8 mouse cellular contexts compared by ENCODE assay signal in genomic region chr11:116854279-116854678, GRCm38 (mm10). TPM values are rescaled to one million over a fixed set of nuclear protein-coding genes. Genes with fewer than 3 reads are reported as not detected.
DNase-seq lines count a peak whose midpoint lies in the region; ATAC-seq and TF ChIP-seq lines count a peak whose summit lies in the region.

No protein-coding gene starts in this region.

- H3K9ac ChIP-seq in hindbrain, embryonic 14.5 days, result peak overlapping the region; percentile 97
- H3K9ac ChIP-seq in midbrain, embryonic 14.5 days (replicated peaks; ENCODE audit: low read length), result peak overlapping the region; percentile 62; the same call in 1 of the 2 replicates

- WGBS in kidney, adult 2 months, result 12% methylated on average over 10 of the region's 10 CpGs
- 47% methylated on average over 10 of the region's 10 CpGs for WGBS in hindbrain, embryonic 14.5 days
- 53% methylated on average over 10 of the region's 10 CpGs for WGBS in midbrain, embryonic 14.5 days

- peak overlapping the region; percentile 70 for H3K4me2 ChIP-seq in hindbrain, embryonic 14.5 days (replicated peaks)
- H3K4me2 ChIP-seq in midbrain, embryonic 14.5 days (ENCODE audit: low read length), result peak overlapping the region; percentile 85

- no peak for DNase-seq in kidney, adult 2 months
- DNase-seq in kidney, adult 18-20 months, result no peak
- no peak for DNase-seq in hindbrain, embryonic 14.5 days (ENCODE audit: low spot score)
- no peak for DNase-seq in midbrain, embryonic 14.5 days
- DNase-seq in right cerebral cortex, postnatal 36 days (ENCODE audit: low spot score in 2 of 2), result no peak
- DNase-seq in adrenal gland, adult (ENCODE audit: inconsistent age in 2 of 2, low spot score in 1 of 2), result no peak
- no peak for DNase-seq in gastrocnemius, postnatal 25 days

- H3K9me3 ChIP-seq in hindbrain, embryonic 14.5 days (ENCODE audit: control insufficient read depth, low read length), result no peaks in the 10 kb centered on the region
- H3K9me3 ChIP-seq in midbrain, embryonic 14.5 days (ENCODE audit: control insufficient read depth, low read length), result no peaks in the 10 kb centered on the region

- peak overlapping the region; percentile 84 for H3K4me3 ChIP-seq in kidney, adult 2 months (ENCODE audit: insufficient read depth, low read depth, low read length)
- peak overlapping the region; percentile 92 for H3K4me3 ChIP-seq in bone marrow macrophage, adult 2 months (ENCODE audit: insufficient read depth, low read length)
- peak overlapping the region; percentile 99 for H3K4me3 ChIP-seq in hindbrain, embryonic 14.5 days (replicated peaks; ENCODE audit: low read length)
- H3K4me3 ChIP-seq in midbrain, embryonic 14.5 days (replicated peaks; ENCODE audit: low read depth, low read length), result peak overlapping the region; percentile 96

- no peaks in the 10 kb centered on the region for H3K27me3 ChIP-seq in kidney, adult 2 months (replicated peaks; ENCODE audit: control insufficient read depth, insufficient read depth, low read length)
- H3K27me3 ChIP-seq in hindbrain, embryonic 14.5 days (ENCODE audit: control insufficient read depth, insufficient read depth, low read length), result no peaks in the 10 kb centered on the region
- H3K27me3 ChIP-seq in midbrain, embryonic 14.5 days (ENCODE audit: control insufficient read depth, insufficient read depth, low read length), result no peaks in the 10 kb centered on the region

- peaks cover 17% of the 10 kb centered on the region for H3K36me3 ChIP-seq in kidney, adult 2 months (ENCODE audit: control insufficient read depth, insufficient read depth, low read length)
- peaks cover 44% of the 10 kb centered on the region for H3K36me3 ChIP-seq in hindbrain, embryonic 14.5 days (replicated peaks; ENCODE audit: control insufficient read depth, insufficient read depth)
- H3K36me3 ChIP-seq in midbrain, embryonic 14.5 days (ENCODE audit: control insufficient read depth, insufficient read depth, low read length), result peaks cover 33% of the 10 kb centered on the region

- no peak for ATAC-seq in hindbrain, embryonic 14.5 days (ENCODE audit: low FRiP score)
- no peak for ATAC-seq in midbrain, embryonic 14.5 days (ENCODE audit: low FRiP score, low TSS enrichment)

- H3K4me1 ChIP-seq in kidney, adult 2 months (ENCODE audit: control insufficient read depth, insufficient read depth, low read length), result 0 out of 2 replicates have a peak, but pooled peaks cover 3% of the 10 kb centered on the region
- peaks cover 12% of the 10 kb centered on the region for H3K4me1 ChIP-seq in bone marrow macrophage, adult 2 months (ENCODE audit: control insufficient read depth, insufficient read depth, low read length)
- H3K4me1 ChIP-seq in hindbrain, embryonic 14.5 days (replicated peaks; ENCODE audit: control insufficient read depth, insufficient read depth, low read length), result peaks cover 30% of the 10 kb centered on the region
- H3K4me1 ChIP-seq in midbrain, embryonic 14.5 days (ENCODE audit: control insufficient read depth, insufficient read depth, low read length), result peaks cover 26% of the 10 kb centered on the region

- no peak for TF ChIP-seq POLR2A in kidney, adult 2 months (IDR thresholded peaks at IDR 0.05; ENCODE audit: low read depth, low read length)
- TF ChIP-seq POLR2A in bone marrow macrophage, adult 2 months (IDR thresholded peaks at IDR 0.05; ENCODE audit: borderline replicate concordance, low read depth, low read length), result no peak

- TF ChIP-seq CTCF in kidney, adult 2 months (conservative IDR thresholded peaks at IDR 0.05; ENCODE audit: insufficient read depth, insufficient read length, low read depth, low read length), result no peak
- TF ChIP-seq CTCF in bone marrow macrophage, adult 2 months (IDR thresholded peaks at IDR 0.05; ENCODE audit: low read depth, low read length), result no peak

- H3K27ac ChIP-seq in kidney, adult 2 months (ENCODE audit: insufficient read depth, low read depth, low read length), result peak overlapping the region; percentile 61; the same call in 1 of the 2 replicates
- H3K27ac ChIP-seq in bone marrow macrophage, adult 2 months (ENCODE audit: insufficient read depth, low read depth, low read length), result peak overlapping the region; percentile 97
- peak overlapping the region; percentile 96; the same call in 1 of the 2 replicates for H3K27ac ChIP-seq in hindbrain, embryonic 14.5 days
- peak overlapping the region; percentile 96; the same call in 1 of the 2 replicates for H3K27ac ChIP-seq in midbrain, embryonic 14.5 days (replicated peaks; ENCODE audit: low read depth, low read length)

RNA-seq across cellular contexts. Expression of gene Srsf2, which starts 1.4 kb away (rescaled TPM):
- polyA plus RNA-seq in kidney, adult 2 months (2012; rRNA removed), result 214 and 336 TPM in 2 replicates
- 259 and 286 TPM in 2 replicates for polyA plus RNA-seq in bone marrow macrophage, adult 2 months (2012; ENCODE audit: insufficient read depth, insufficient read length, missing spikeins)
- 556 and 567 TPM in 2 replicates for polyA plus RNA-seq in hindbrain, embryonic 14.5 days (2014; fragmentation: Nextera tagmentation; extraction: Ambion mirVana)
- polyA plus RNA-seq in midbrain, embryonic 14.5 days (2014; fragmentation: Nextera tagmentation; extraction: Ambion mirVana), result 650 and 686 TPM in 2 replicates
- 10 to 100 TPM; 61.7 to 65.2 TPM for total RNA-seq in gastrocnemius, postnatal 25 days (2021)

RNA-seq across cellular contexts. Expression of gene Mfsd11, which starts 2.0 kb away (rescaled TPM):
- polyA plus RNA-seq in kidney, adult 2 months (2012; rRNA removed), result 44.9 and 48.5 TPM in 2 replicates
- 108 and 110 TPM in 2 replicates for polyA plus RNA-seq in bone marrow macrophage, adult 2 months (2012; ENCODE audit: insufficient read depth, insufficient read length, missing spikeins)
- polyA plus RNA-seq in hindbrain, embryonic 14.5 days (2014; fragmentation: Nextera tagmentation; extraction: Ambion mirVana), result 51.9 and 54.4 TPM in 2 replicates
- polyA plus RNA-seq in midbrain, embryonic 14.5 days (2014; fragmentation: Nextera tagmentation; extraction: Ambion mirVana), result 51.3 and 52.8 TPM in 2 replicates
- 10 to 100 TPM; 21.3 to 23.5 TPM for total RNA-seq in gastrocnemius, postnatal 25 days (2021)

RNA-seq across cellular contexts. Expression of gene Jmjd6, which starts 11.0 kb away (rescaled TPM):
- 19.6 and 20.9 TPM in 2 replicates for polyA plus RNA-seq in kidney, adult 2 months (2012; rRNA removed)
- polyA plus RNA-seq in bone marrow macrophage, adult 2 months (2012; ENCODE audit: insufficient read depth, insufficient read length, missing spikeins), result 18.3 and 19.0 TPM in 2 replicates
- polyA plus RNA-seq in hindbrain, embryonic 14.5 days (2014; fragmentation: Nextera tagmentation; extraction: Ambion mirVana), result 64.6 and 65.7 TPM in 2 replicates
- polyA plus RNA-seq in midbrain, embryonic 14.5 days (2014; fragmentation: Nextera tagmentation; extraction: Ambion mirVana), result 70.8 and 81.4 TPM in 2 replicates
- 10 to 100 TPM; 20.6 to 22.1 TPM for total RNA-seq in gastrocnemius, postnatal 25 days (2021)

RNA-seq across cellular contexts. Expression of gene Mettl23, which starts 11.2 kb away (rescaled TPM):
- 26.8 and 32.8 TPM in 2 replicates for polyA plus RNA-seq in kidney, adult 2 months (2012; rRNA removed)
- polyA plus RNA-seq in bone marrow macrophage, adult 2 months (2012; ENCODE audit: insufficient read depth, insufficient read length, missing spikeins), result 28.0 and 29.8 TPM in 2 replicates
- 70.0 and 73.9 TPM in 2 replicates for polyA plus RNA-seq in hindbrain, embryonic 14.5 days (2014; fragmentation: Nextera tagmentation; extraction: Ambion mirVana)
- 80.4 and 87.6 TPM in 2 replicates for polyA plus RNA-seq in midbrain, embryonic 14.5 days (2014; fragmentation: Nextera tagmentation; extraction: Ambion mirVana)
- total RNA-seq in gastrocnemius, postnatal 25 days (2021), result 10 to 100 TPM; 33.1 to 36.7 TPM

RNA-seq across cellular contexts. Expression of gene Mxra7, which starts 26.4 kb away (rescaled TPM):
- polyA plus RNA-seq in kidney, adult 2 months (2012; rRNA removed), result 11.3 TPM in 2 replicates
- 0.72 and 1.2 TPM in 2 replicates for polyA plus RNA-seq in bone marrow macrophage, adult 2 months (2012; ENCODE audit: insufficient read depth, insufficient read length, missing spikeins)
- 29.3 and 35.5 TPM in 2 replicates for polyA plus RNA-seq in hindbrain, embryonic 14.5 days (2014; fragmentation: Nextera tagmentation; extraction: Ambion mirVana)
- polyA plus RNA-seq in midbrain, embryonic 14.5 days (2014; fragmentation: Nextera tagmentation; extraction: Ambion mirVana), result 20.7 and 20.9 TPM in 2 replicates
- 10 to 100 TPM; 13.2 to 14.7 TPM for total RNA-seq in gastrocnemius, postnatal 25 days (2021)
